Mouse (Mus musculus) cerebellum, postnatal 25 days (tissue): ENCODE measurements around the gene Hsp90ab1.

Experiments
- DNase-seq, 2 experiments: peaks; one replicate each; pipeline ENCODE4 v3.0.0; 2021; ENCODE audit warnings: mixed read lengths in 2 of 2

Hsp90ab1 gene

GRCm38 (mm10) chr17:45578843-45579242, 5.8 kb upstream of the Hsp90ab1 start:
- DNase-seq = no peak

- DNase-seq = peak in 1 of 2 experiments; percentile 50
These were observed 5.2 kb upstream of the Hsp90ab1 start for GRCm38 (mm10) chr17:45578242-45578641.

GRCm38 (mm10) chr17:45575123-45575897, 2.2 kb upstream of the Hsp90ab1 start:
- DNase-seq = peak in 1 of 2 experiments; percentile 47

GRCm38 (mm10) chr17:45574129-45574761, 1.2 kb upstream of the Hsp90ab1 start:
- peak; percentile 87 to 88 for DNase-seq

GRCm38 (mm10) chr17:45573780-45574123, 681 bp upstream of the Hsp90ab1 start:
- peak; percentile 98 for DNase-seq

GRCm38 (mm10) chr17:45572103-45573086, 676 bp downstream of the Hsp90ab1 start:
- DNase-seq = peak; percentile 75 to 80

GRCm38 (mm10) chr17:45569999-45570398, 3.1 kb downstream of the Hsp90ab1 start:
- no peak for DNase-seq

- DNase-seq = no peak
These were observed 4.1 kb downstream of the Hsp90ab1 start for GRCm38 (mm10) chr17:45568990-45569389.

- DNase-seq = no peak
These were observed 5.9 kb downstream of the Hsp90ab1 start for GRCm38 (mm10) chr17:45567162-45567601.

GRCm38 (mm10) chr17:45566360-45567161, 6.5 kb downstream of the Hsp90ab1 start:
- peak in 1 of 2 experiments; percentile 43 for DNase-seq

GRCm38 (mm10) chr17:45566031-45566359, 7.1 kb downstream of the Hsp90ab1 start:
- DNase-seq = no peak

- DNase-seq = no peak
These were observed 8.0 kb downstream of the Hsp90ab1 start for GRCm38 (mm10) chr17:45565103-45565502.

GRCm38 (mm10) chr17:45564531-45565084, 8.5 kb downstream of the Hsp90ab1 start:
- DNase-seq = peak in 1 of 2 experiments; percentile 32

GRCm38 (mm10) chr17:45563655-45564530, 9.2 kb downstream of the Hsp90ab1 start, which contains the start of gene Slc35b2:
Gene Slc35b2 (plus strand): TSS chr17:45563874.
- peak; percentile 94 to 97 for DNase-seq

- DNase-seq = no peak
These were observed 9.9 kb downstream of the Hsp90ab1 start for GRCm38 (mm10) chr17:45563216-45563615.

- peak; percentile 69 to 78 for DNase-seq
These were observed 13.1 kb downstream of the Hsp90ab1 start for GRCm38 (mm10) chr17:45559732-45560525.

GRCm38 (mm10) chr17:45557998-45558862, 14.8 kb downstream of the Hsp90ab1 start:
- DNase-seq = peak; percentile 51 to 63

GRCm38 (mm10) chr17:45557246-45557824, 15.7 kb downstream of the Hsp90ab1 start:
- no peak for DNase-seq
